Mouse (Mus musculus): ENCODE data around the gene Gimap7. TPM values are rescaled to one million over a fixed set of nuclear protein-coding genes. Genes with fewer than 3 reads are reported as not detected.
"Not testable (repeated sequence)": the region's sequence is repeated elsewhere in the genome, so short reads cannot be mapped to it uniquely, and the experiment has no call there.

Gimap7 gene
- under 1 TPM in 1 of 2 experiments, not detected in 1; 0.53 TPM for total RNA-seq (2021)
- long read RNA-seq, experiment 1, partial matches to known transcripts = 0 of 1 reads
- long read RNA-seq, experiment 1, other reads (novel, unspliced or antisense) = 0 of 1 reads
- long read RNA-seq, experiment 2 = 0 reads

DNA sequence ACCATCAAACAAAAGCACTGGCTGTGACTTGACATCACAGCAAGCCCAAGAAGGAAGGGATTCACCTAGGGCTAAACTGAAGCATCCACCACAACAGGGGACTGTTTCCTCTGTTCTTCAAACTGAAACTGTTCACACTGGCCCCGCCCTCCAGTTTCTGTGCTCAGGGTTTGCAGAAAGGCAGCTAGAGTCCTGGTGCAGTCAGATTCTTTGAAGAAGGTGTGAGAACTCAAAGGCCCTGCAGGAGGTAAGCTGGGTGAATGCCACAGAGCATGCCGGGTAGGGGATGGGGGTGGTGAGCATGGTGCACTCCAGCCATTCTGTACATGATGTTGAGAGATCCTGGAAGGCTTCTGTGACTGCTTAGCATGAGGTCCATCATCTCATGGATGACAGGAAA, at the start of gene Gimap7, which contains the start of gene Gm28053:
Gene Gimap7 (plus strand): TSS at position 167 of the 400 bp plus-strand sequence.
Gene Gm28053 (plus strand): TSS at position 153 of the 400 bp plus-strand sequence.
- no peak for DNase-seq

DNA sequence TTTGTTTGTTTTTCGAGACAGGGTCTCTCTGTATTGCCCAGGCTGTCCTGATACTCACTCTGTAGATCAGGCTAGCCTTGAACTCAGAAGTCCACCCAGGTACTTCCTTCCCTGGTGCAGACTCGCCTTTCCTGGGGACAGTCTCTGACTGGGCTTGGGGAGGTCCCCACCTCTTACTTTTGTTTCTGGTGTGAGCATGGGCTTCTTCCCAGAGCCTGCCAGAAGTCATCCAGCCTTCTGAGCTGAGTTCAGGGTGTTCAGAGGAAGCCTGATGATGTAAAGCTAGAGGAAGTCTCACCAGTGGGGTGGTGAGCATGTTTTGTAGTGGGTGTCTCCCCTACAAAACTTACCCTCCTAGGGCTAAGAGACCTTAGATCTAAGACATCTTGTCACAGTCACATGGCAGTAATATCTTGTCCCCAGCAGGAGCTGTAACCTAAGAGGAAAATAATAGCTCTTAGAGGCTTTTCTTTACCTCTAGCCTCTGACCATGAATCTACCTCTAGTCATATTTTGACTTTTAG, 48.9 kb upstream of the Gimap7 start:
- DNase-seq = no peak

DNA sequence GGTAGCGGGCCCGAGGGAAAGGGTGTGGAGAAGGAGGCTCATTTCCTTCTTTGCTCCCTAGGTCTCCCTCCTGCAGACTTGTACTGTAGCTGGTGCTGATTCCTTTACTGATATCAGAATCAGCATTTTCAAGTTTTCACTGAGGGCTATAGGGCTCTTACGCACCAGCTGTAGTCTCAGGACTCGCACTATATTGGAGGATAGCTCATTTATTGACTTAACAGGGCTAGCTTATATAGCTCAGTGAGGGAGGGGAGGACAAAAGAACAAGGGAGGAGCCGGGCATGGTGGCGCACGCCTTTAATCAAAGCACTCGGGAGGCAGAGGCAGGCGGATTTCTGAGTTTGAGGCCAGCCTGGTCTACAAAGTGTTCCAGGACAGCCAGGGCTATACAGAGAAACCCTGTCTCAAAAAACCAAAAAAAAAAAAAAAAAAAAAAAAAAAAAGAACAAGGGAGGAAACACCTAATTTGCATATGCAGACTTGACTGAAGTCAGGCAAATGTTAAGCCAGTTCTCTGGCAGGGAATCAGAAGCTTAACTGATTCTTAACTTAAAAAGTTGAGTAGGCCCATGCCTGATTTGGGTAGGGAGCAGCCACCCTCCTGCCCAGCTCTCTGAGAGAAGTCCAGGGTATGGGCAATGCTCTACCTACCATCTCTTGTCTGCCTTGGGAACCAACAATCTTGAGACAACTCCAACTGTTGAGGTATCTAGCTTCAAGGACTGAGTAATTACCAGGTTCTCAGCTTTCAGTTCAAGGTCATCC, 43.9 kb upstream of the Gimap7 start:
- no peak for DNase-seq

DNA sequence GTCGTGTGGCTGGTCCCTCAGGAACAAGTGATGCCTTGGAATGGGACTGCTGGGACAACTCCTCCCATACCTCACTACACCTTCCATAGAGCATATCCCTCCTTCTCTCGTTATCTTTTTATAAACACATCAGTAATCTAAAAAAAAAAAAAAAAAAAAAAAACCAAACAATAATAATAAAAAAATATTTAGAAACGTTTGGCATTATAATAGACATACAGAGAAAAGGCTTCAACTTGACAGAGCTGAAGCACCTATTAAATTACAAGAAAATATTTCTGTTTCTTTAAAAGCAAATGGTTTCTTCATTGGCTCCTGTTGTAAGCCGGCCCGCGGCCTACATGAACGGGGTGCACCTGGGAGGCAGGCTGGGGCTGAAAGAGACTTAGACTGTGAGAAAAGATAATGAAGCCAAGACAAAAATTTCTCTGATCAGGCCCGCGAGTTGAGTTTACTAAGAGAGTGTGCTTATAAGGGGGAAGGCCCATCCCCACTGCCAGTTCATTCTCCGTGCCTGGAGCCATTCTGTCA, 43.0 kb upstream of the Gimap7 start:
- DNase-seq = no peak

DNA sequence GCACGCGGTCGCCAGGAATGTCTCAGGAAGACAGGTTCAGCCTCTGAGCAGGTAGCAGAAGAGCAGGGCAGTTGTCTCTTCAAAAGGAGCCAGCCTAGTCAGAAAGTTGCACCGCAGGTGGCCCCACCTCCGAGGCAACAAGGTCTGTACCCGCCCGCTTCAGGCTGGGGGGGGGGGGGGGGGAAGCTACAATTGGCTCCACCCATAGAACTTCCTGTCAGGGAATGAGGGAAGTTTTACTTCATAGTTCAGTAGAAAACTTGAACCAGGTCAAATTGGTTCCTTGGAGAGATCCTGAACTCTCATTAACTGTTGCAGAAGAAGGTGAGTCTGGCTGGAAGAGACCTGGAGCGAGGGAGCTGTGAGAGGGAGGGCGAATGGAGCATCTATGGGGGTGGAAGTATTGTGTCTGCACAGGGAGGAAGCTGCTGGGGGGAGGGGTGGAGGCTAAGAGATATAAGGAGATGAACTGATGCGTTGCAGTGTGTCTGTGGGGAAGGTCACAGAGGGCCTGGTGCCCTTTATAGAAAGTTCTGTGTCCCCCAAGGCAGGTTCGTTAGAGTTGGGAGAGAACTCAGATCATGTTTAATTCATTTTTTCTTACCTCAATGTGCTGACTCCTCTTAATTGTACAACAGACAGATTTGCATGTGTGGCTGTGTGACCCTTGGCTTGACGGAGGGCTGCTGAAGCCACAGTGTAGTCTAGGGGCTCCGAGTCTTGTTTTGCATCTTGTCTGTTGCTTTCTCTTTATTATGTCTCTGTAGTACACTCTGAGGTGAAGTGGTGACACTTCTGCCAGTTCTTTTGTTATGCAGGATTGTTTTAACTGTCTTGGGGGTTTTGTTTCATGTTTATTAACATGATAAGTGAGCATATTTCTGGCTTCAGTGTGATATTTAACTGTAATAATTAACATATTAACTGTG, 42.2 kb upstream of the Gimap7 start, which contains the start of gene Gimap9:
Gene Gimap9 (plus strand): TSS at position 199 of the 929 bp plus-strand sequence.
- peak; percentile 25 to 51 for DNase-seq

DNA sequence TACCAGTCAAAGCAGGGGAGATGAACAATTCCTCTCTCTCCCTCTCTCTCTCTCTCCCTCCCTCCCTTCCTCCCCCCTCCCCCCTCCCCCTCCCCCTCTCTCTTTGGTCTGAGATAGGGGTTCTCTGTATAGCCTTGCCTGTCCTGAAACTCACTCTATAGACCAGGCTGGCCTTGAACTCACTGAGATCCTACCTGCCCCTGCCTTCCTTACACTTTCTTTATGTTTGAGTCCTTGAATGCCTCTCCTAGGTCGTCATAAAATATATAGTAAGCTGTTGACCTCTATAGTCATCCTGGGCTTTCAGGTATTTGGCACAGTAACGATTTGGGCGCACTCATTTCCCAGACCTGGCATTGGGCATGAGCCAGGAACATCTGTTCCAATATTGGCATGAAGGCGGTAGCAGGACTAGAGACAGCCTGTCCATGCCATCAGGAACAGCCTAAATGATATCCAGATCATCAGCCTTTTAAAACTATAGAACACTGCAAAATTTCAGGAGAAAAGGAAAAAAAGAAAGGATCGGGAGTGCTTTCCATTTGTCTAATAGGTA, 41.5 kb upstream of the Gimap7 start:
- no peak for DNase-seq

GRCm38 (mm10) chr6:48677492-48678345, 40.7 kb upstream of the Gimap7 start:
- DNase-seq = no peak

DNA sequence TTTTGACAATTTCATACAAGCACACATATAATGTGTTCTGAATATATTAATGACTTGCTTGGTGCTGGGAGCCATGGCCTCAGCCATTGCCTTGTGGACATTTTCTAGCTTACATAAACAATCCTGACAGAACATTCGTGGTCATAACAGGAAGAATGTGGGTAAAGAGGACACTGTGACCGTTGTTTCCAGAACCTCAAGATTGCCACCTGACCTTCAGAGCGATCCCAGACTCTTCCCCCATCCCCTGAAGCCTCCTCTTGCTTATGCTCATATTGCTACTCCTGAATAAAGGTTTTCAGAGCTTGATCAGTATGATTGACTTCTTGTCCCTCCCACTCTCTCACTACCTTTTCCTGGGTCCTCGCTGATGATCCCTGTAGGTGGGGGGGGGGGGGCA, 40.0 kb upstream of the Gimap7 start:
- DNase-seq = no peak

DNA sequence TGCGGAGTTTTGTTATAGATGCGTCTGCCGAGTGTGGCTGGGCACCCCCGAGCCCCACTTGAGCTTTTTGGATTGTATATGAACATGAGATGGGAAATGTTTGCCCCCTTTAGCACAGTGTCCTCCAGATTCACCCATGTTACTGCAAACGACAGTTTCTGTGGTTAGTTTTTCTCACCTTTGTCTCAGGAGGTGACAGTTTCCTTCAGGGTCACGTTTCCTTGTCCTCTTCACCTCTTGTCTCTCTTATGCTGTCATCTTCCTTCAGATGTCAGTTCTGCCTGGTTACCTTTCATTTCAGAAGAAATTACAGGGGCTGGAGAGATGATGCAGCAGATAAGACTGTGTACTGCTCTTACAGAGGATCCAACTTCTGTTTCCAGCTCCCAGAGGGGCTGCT, 38.7 kb upstream of the Gimap7 start:
- no peak for DNase-seq

- no peak for DNase-seq
Measured at GRCm38 (mm10) chr6:48680421-48680820, 38.0 kb upstream of the Gimap7 start.

- DNase-seq = no peak
Measured at GRCm38 (mm10) chr6:48681472-48682090, 36.8 kb upstream of the Gimap7 start.

- DNase-seq = no peak
Measured at GRCm38 (mm10) chr6:48682271-48682670, 36.1 kb upstream of the Gimap7 start.

- not testable (repeated sequence) for DNase-seq
Measured at GRCm38 (mm10) chr6:48683263-48683821, 35.1 kb upstream of the Gimap7 start.

DNA sequence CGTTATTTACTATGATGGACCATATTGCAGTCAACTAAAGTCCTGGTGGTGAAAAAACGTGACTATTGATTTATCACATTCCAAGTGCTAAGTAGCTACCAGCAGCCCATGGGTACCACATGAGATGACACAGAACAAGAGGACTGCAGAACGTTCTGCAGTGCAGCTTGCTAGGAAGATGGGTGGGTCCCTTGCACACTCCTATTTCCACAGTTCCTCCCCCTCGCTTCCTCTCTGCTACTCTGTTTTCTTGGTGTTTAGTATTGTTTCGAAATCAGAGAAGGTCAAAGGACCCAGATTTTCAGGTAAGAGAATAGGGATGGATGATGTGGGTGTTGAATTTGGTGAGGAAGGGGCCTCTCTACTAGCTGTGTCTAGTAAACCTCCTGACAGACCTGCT, 34.1 kb upstream of the Gimap7 start, which contains the start of gene Gimap4:
Gene Gimap4 (plus strand): TSS at position 231 of the 400 bp plus-strand sequence.
- DNase-seq = no peak

GRCm38 (mm10) chr6:48684806-48685205, 33.6 kb upstream of the Gimap7 start:
- no peak for DNase-seq

DNA sequence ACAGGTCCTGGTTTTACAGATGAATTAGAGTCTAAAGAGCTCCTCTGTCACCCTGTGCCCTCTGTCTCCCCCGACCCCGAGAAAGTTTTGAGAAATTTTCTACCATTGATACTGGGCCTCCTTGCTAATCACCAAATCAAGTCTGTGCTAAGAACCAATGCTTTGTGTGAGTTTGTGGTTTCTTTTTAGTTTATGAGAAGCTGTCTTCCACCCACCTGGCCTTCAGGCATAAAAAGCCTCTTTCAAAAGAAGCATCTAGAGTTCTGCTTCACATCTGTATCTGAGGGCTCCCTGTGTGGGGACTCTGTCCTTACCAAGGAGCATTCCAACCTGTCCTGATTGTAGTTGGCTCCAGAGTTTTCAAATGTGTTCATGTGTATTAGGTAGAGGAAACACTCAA, 33.2 kb upstream of the Gimap7 start:
- DNase-seq = no peak

DNA sequence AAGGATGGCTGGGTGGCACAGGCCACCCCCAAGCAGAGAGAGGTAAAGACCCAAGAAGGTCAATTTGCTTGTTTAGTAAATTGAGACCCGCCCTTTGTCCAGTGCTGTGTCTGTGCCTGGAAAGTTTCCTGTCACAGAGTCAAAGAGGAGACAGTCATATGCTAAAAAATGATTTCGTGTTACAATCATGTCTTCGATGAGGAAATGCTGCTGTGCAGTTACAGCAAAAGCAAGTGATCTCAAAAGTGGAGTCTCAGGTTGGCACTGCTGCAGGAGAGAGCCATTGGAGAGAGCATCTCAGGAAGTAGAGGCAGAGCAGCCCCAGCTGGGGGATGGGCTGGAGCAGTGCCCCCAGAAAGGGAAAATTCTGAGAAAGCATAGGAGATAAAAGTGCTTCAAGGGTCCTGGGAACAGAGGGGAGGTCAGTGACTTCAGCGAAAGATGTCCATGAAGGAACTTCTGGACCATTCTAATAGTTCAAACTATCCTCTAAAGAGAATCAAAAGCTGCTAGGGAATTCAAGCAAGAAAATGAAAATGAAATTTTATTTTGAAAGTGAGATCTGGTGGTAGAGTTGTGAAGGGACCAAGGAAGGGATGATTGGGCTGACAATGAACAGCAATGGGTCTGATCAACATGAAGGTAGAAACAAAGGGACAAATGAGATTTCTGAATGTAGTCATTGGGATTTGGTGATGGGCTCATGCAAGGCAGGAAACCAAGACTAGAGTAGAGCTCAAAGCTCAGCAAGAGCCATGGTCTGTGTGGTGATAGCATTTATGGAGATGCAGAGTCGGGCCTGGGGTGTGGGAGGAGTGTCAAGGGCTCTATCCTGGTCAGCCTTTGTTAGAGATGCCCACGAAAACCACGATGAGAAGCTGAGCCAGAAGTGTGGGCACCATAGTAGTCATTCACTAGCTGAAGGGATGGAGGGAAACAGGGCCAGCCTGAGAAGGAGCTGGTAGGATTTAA, 32.4 kb upstream of the Gimap7 start:
- DNase-seq = no peak

GRCm38 (mm10) chr6:48687077-48687476, 31.3 kb upstream of the Gimap7 start:
- DNase-seq = no peak

GRCm38 (mm10) chr6:48689320-48689719, 29.1 kb upstream of the Gimap7 start:
- no peak for DNase-seq

Data from adrenal gland, postnatal 36 days (tissue).